Mouse (Mus musculus): ENCODE measurements around the gene Cdk2. TPM values are rescaled to one million over a fixed set of nuclear protein-coding genes. Genes with fewer than 3 reads are reported as not detected.

Gene Cdk2
- polyA plus RNA-seq, 1 experiment from 2014 or later, result 75.2 TPM

DNA sequence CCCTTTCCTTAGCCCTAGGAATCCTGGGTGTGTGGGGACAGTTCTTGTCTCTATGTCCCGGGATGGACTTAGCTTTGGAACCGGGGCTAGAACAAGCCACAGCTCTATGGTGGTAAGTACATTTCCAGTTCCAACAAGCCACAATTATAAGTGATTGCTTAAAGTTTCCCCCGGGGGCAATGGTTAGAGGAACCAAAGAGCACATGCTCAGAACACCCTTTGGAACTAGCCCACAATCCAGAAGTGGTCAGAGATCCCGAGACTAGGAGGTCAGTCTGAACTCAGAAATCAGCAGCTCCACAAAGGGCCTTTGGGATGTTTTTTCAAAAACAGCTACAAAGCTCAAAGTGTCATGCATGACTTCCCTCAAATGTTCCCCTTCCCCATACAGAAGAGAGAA lies 51.0 kb downstream of the Cdk2 start:
- Histone ChIP-seq H3K27ac (ENCODE audit: low read depth, low read length) (no peak overlapping the region), H3K9ac (ENCODE audit: low read depth, low read length) (no peak overlapping the region), H3K27me3 (ENCODE audit: control insufficient read depth, insufficient read depth, low read length) (no peaks in the 10 kb centered on the region), H3K9me3 (ENCODE audit: control insufficient read depth, low read length) (no peaks in the 10 kb centered on the region), H3K4me3 (ENCODE audit: low read depth, low read length) (no peak overlapping the region), H3K4me1 (replicated peaks; ENCODE audit: control insufficient read depth, insufficient read depth, low read length) (no peaks in the 10 kb centered on the region), H3K4me2 (replicated peaks; ENCODE audit: low read depth, low read length) (no peak overlapping the region), H3K36me3 (ENCODE audit: control insufficient read depth, insufficient read depth, low read length) (no peaks in the 10 kb centered on the region)
- ATAC-seq (ENCODE audit: low FRiP score) (no peak), DNase-seq (ENCODE audit: low spot score) (no peak)
- 69% methylated on average over 4 of the region's 4 CpGs for whole genome bisulfite sequencing

Other genes starting within 250 kb of the Cdk2 start
- gene Smarcc2, start 245.8 kb downstream of the Cdk2 start, polyA plus RNA-seq (2014; fragmentation: Nextera tagmentation; extraction: Ambion mirVana), result 126 and 170 TPM in 2 replicates
- 742 and 751 TPM in 2 replicates for gene Myl6, start 210.9 kb downstream of the Cdk2 start, polyA plus RNA-seq (2014; fragmentation: Nextera tagmentation; extraction: Ambion mirVana)
- 3.3 and 4.2 TPM in 2 replicates for gene Myl6b, start 206.3 kb downstream of the Cdk2 start, polyA plus RNA-seq (2014; fragmentation: Nextera tagmentation; extraction: Ambion mirVana)
- 12.6 and 15.7 TPM in 2 replicates for gene Esyt1, start 179.2 kb downstream of the Cdk2 start, polyA plus RNA-seq (2014; fragmentation: Nextera tagmentation; extraction: Ambion mirVana)
- gene Zc3h10, start 157.3 kb downstream of the Cdk2 start, polyA plus RNA-seq (2014; fragmentation: Nextera tagmentation; extraction: Ambion mirVana), result 14.1 and 15.0 TPM in 2 replicates
- gene Rpl41, start 155.7 kb downstream of the Cdk2 start, polyA plus RNA-seq (2014; fragmentation: Nextera tagmentation; extraction: Ambion mirVana), result 2,785 and 2,836 TPM in 2 replicates
- gene Pa2g4, start 139.0 kb downstream of the Cdk2 start, polyA plus RNA-seq (2014; fragmentation: Nextera tagmentation; extraction: Ambion mirVana), result 220 and 243 TPM in 2 replicates
- 4.6 and 7.0 TPM in 2 replicates for gene Erbb3, start 115.4 kb downstream of the Cdk2 start, polyA plus RNA-seq (2014; fragmentation: Nextera tagmentation; extraction: Ambion mirVana)
- 596 and 615 TPM in 2 replicates for gene Rps26, start 78.3 kb downstream of the Cdk2 start, polyA plus RNA-seq (2014; fragmentation: Nextera tagmentation; extraction: Ambion mirVana)
- 4.3 and 4.9 TPM in 2 replicates for gene Ikzf4, start 59.0 kb downstream of the Cdk2 start, polyA plus RNA-seq (2014; fragmentation: Nextera tagmentation; extraction: Ambion mirVana)
- gene Suox, start 31.0 kb downstream of the Cdk2 start, polyA plus RNA-seq (2014; fragmentation: Nextera tagmentation; extraction: Ambion mirVana), result 12.0 and 14.8 TPM in 2 replicates
- gene Rab5b, start 8.8 kb downstream of the Cdk2 start, polyA plus RNA-seq (2014; fragmentation: Nextera tagmentation; extraction: Ambion mirVana), result 76.0 and 83.0 TPM in 2 replicates
- 4.5 and 5.8 TPM in 2 replicates for gene Pmel, start 836 bp downstream of the Cdk2 start, polyA plus RNA-seq (2014; fragmentation: Nextera tagmentation; extraction: Ambion mirVana)
- gene Dgka, start 39.8 kb upstream of the Cdk2 start, polyA plus RNA-seq (2014; fragmentation: Nextera tagmentation; extraction: Ambion mirVana), result 5.0 and 6.2 TPM in 2 replicates
- gene Pym1, start 42.9 kb upstream of the Cdk2 start, polyA plus RNA-seq (2014; fragmentation: Nextera tagmentation; extraction: Ambion mirVana), result 44.5 and 48.3 TPM in 2 replicates
- gene Mmp19, start 85.9 kb upstream of the Cdk2 start, polyA plus RNA-seq (2014; fragmentation: Nextera tagmentation; extraction: Ambion mirVana), result 0.27 and 0.49 TPM in 2 replicates
- 31.8 and 34.7 TPM in 2 replicates for gene Dnajc14, start 99.0 kb upstream of the Cdk2 start, polyA plus RNA-seq (2014; fragmentation: Nextera tagmentation; extraction: Ambion mirVana)
- gene Tmem198b, start 99.3 kb upstream of the Cdk2 start, polyA plus RNA-seq (2014; fragmentation: Nextera tagmentation; extraction: Ambion mirVana), result 14.2 and 16.3 TPM in 2 replicates
- gene Sarnp, start 112.3 kb upstream of the Cdk2 start, polyA plus RNA-seq (2014; fragmentation: Nextera tagmentation; extraction: Ambion mirVana), result 282 and 286 TPM in 2 replicates
- gene Ormdl2, start 116.6 kb upstream of the Cdk2 start, polyA plus RNA-seq (2014; fragmentation: Nextera tagmentation; extraction: Ambion mirVana), result 64.8 and 66.4 TPM in 2 replicates
- gene Gdf11, start 186.7 kb upstream of the Cdk2 start, polyA plus RNA-seq (2014; fragmentation: Nextera tagmentation; extraction: Ambion mirVana), result 10.5 and 11.5 TPM in 2 replicates
- 215 and 216 TPM in 2 replicates for gene Cd63, start 196.0 kb upstream of the Cdk2 start, polyA plus RNA-seq (2014; fragmentation: Nextera tagmentation; extraction: Ambion mirVana)
- gene Rdh5, start 217.9 kb upstream of the Cdk2 start, polyA plus RNA-seq (2014; fragmentation: Nextera tagmentation; extraction: Ambion mirVana), result 11.6 and 12.1 TPM in 2 replicates
- 260 and 269 TPM in 2 replicates for gene Bloc1s1, start 219.0 kb upstream of the Cdk2 start, polyA plus RNA-seq (2014; fragmentation: Nextera tagmentation; extraction: Ambion mirVana)
- gene Itga7, start 228.8 kb upstream of the Cdk2 start, polyA plus RNA-seq (2014; fragmentation: Nextera tagmentation; extraction: Ambion mirVana), result 1.7 and 3.0 TPM in 2 replicates